24 mouse cellular contexts compared by ENCODE assay signal in genomic region chr13:46777461-46777860, GRCm38 (mm10). TPM values are rescaled to one million over a fixed set of nuclear protein-coding genes. Genes with fewer than 3 reads are reported as not detected.
DNase-seq lines count a peak whose midpoint lies in the region; ATAC-seq and TF ChIP-seq lines count a peak whose summit lies in the region.
"Had no signal": no experiment of that assay in that cellular context is flagged by ENCODE, and none has a peak within 500 bp of the region (broad histone marks: within the 10 kb centered on the region; RNA-seq: fewer than 3 reads in every experiment).

No protein-coding gene starts in this region.

- H3K27me3 ChIP-seq in kidney, embryonic 16.5 days (ENCODE audit: insufficient read depth, low read length), result no peaks in the 10 kb centered on the region
- no peaks in the 10 kb centered on the region for H3K27me3 ChIP-seq in liver, embryonic 12.5 days (replicated peaks)
- H3K27me3 ChIP-seq in liver, postnatal 0 days (ENCODE audit: insufficient read depth, low read length), result no peaks in the 10 kb centered on the region
- no peaks in the 10 kb centered on the region for H3K27me3 ChIP-seq in liver, embryonic 14.5 days (ENCODE audit: control insufficient read depth, insufficient read depth, low read length)
- no peaks in the 10 kb centered on the region for H3K27me3 ChIP-seq in liver, embryonic 11.5 days (replicated peaks; ENCODE audit: control insufficient read depth, insufficient read depth, low read length)
- H3K27me3 ChIP-seq: CH12.LX; embryonic facial prominence, embryonic 12.5 days; forebrain, embryonic 13.5 days; Patski had no signal

- H3K4me1 ChIP-seq in kidney, embryonic 16.5 days (ENCODE audit: insufficient read depth, low read length), result peaks cover 11% of the 10 kb centered on the region
- H3K4me1 ChIP-seq in liver, embryonic 12.5 days, result peaks cover 51% of the 10 kb centered on the region
- no peaks in the 10 kb centered on the region for H3K4me1 ChIP-seq in liver, postnatal 0 days (ENCODE audit: insufficient read depth)
- H3K4me1 ChIP-seq in liver, embryonic 14.5 days (replicated peaks; ENCODE audit: control insufficient read depth in 2 of 2, insufficient read depth in 2 of 2, low read length in 1 of 2), result peaks cover 3 to 12% of the 10 kb centered on the region in 2 experiments; a peak in 2 of 4 replicates
- H3K4me1 ChIP-seq in liver, embryonic 11.5 days (replicated peaks; ENCODE audit: control insufficient read depth, insufficient read depth, low read length), result peaks cover 32% of the 10 kb centered on the region
- H3K4me1 ChIP-seq: embryonic facial prominence, embryonic 12.5 days; forebrain, embryonic 13.5 days had no signal

- DNase-seq in gastrocnemius, adult 2 months, result no peak
- DNase-seq in gastrocnemius, postnatal 10 days, result no peak
- no peak for DNase-seq in kidney, adult 9 months
- DNase-seq in liver, postnatal 0 days, result no peak
- DNase-seq in liver, embryonic 14.5 days (ENCODE audit: low read depth in 3 of 3, low spot score in 3 of 3), result no peak
- no peak for DNase-seq in liver, embryonic 11.5 days (ENCODE audit: low spot score)
- DNase-seq: adrenal gland, adult 8-10 months; adrenal gland, postnatal 36 days; B cell, adult 2 months; cerebellum, adult 11-12 months; cerebellum, adult 2 months; cerebellum, adult 9-10 months; cerebellum, postnatal 10 days; cerebellum, postnatal 25 days had no signal

- intact Hi-C loops in gastrocnemius, adult 2 months (cut with DNase I), result loop anchor here (5.0 kb wide), 1 partner anchor 40 kb away; no protein-coding TSS in a partner anchor

- TF ChIP-seq CTCF in gastrocnemius, adult 2 months (IDR thresholded peaks at IDR 0.05), result no peak
- no peak for TF ChIP-seq CTCF in liver, postnatal 0 days (IDR thresholded peaks at IDR 0.05; ENCODE audit: low read depth)
- no peak for TF ChIP-seq CTCF in liver, embryonic 14.5 days (IDR thresholded peaks at IDR 0.05; ENCODE audit: low read depth)

- H3K27ac ChIP-seq in gastrocnemius, adult 2 months, result peak overlapping the region; percentile 79
- 0 out of 2 replicates have a peak overlapping the region, but pooled peaks have one; percentile 45 for H3K27ac ChIP-seq in kidney, embryonic 16.5 days (ENCODE audit: low read length)
- peak overlapping the region; percentile 28; the same call in 1 of the 2 replicates for H3K27ac ChIP-seq in liver, embryonic 12.5 days
- H3K27ac ChIP-seq in liver, postnatal 0 days (ENCODE audit: low read depth), result no peak overlapping the region
- H3K27ac ChIP-seq in liver, embryonic 14.5 days, result no peak overlapping the region
- no peak overlapping the region for H3K27ac ChIP-seq in liver, embryonic 11.5 days (ENCODE audit: low read depth, low read length)
- H3K27ac ChIP-seq: embryonic facial prominence, embryonic 10.5 days; embryonic facial prominence, embryonic 12.5 days; forebrain, embryonic 13.5 days had no signal

- H3K36me3 ChIP-seq in kidney, embryonic 16.5 days (ENCODE audit: insufficient read depth, low read length), result peaks cover 22% of the 10 kb centered on the region
- H3K36me3 ChIP-seq in liver, embryonic 12.5 days, result peaks cover 10% of the 10 kb centered on the region
- H3K36me3 ChIP-seq in liver, postnatal 0 days (replicated peaks; ENCODE audit: insufficient read depth, low read length), result peaks cover 16% of the 10 kb centered on the region
- no peaks in the 10 kb centered on the region; the same call in 1 of the 2 replicates for H3K36me3 ChIP-seq in liver, embryonic 14.5 days (replicated peaks; ENCODE audit: control insufficient read depth, insufficient read depth, low read depth)
- H3K36me3 ChIP-seq in liver, embryonic 11.5 days (ENCODE audit: control insufficient read depth, insufficient read depth, low read length), result peaks cover 7% of the 10 kb centered on the region
- H3K36me3 ChIP-seq: G1E had no signal

- H3K9ac ChIP-seq in kidney, embryonic 16.5 days (replicated peaks; ENCODE audit: low read length), result no peak overlapping the region
- H3K9ac ChIP-seq in liver, embryonic 12.5 days, result no peak overlapping the region
- H3K9ac ChIP-seq in liver, postnatal 0 days (replicated peaks), result no peak overlapping the region
- no peak overlapping the region for H3K9ac ChIP-seq in liver, embryonic 14.5 days (replicated peaks)
- no peak overlapping the region for H3K9ac ChIP-seq in liver, embryonic 11.5 days (ENCODE audit: low read depth, low read length)
- H3K9ac ChIP-seq: embryonic facial prominence, embryonic 12.5 days; forebrain, embryonic 13.5 days had no signal

- no peak overlapping the region for H3K4me2 ChIP-seq in kidney, embryonic 16.5 days (replicated peaks; ENCODE audit: low read depth, low read length)
- H3K4me2 ChIP-seq in liver, embryonic 12.5 days, result no peak overlapping the region
- no peak overlapping the region for H3K4me2 ChIP-seq in liver, postnatal 0 days (ENCODE audit: low read depth, low read length)
- H3K4me2 ChIP-seq in liver, embryonic 14.5 days (ENCODE audit: low read depth), result no peak overlapping the region
- H3K4me2 ChIP-seq in liver, embryonic 11.5 days, result no peak overlapping the region
- H3K4me2 ChIP-seq: embryonic facial prominence, embryonic 12.5 days; forebrain, embryonic 13.5 days had no signal

- no peak for TF ChIP-seq EP300 in liver, postnatal 0 days (IDR thresholded peaks at IDR 0.05; ENCODE audit: low read depth)
- TF ChIP-seq EP300 in liver, embryonic 14.5 days (IDR thresholded peaks at IDR 0.05; ENCODE audit: low read depth), result no peak

- ATAC-seq in kidney, embryonic 16.5 days (ENCODE audit: low FRiP score, low TSS enrichment), result no peak
- 0 out of 2 replicates have a peak, but pooled peaks have one; percentile 51 for ATAC-seq in liver, embryonic 12.5 days
- no peak for ATAC-seq in liver, postnatal 0 days
- peak; percentile 26; the same call in 1 of the 2 replicates for ATAC-seq in liver, embryonic 14.5 days (ENCODE audit: insufficient read depth)
- ATAC-seq in liver, embryonic 11.5 days (replicated peaks; ENCODE audit: low FRiP score), result no peak
- ATAC-seq: activated CD4-positive, CD25-positive, alpha-beta regulatory T cell, adult 4 months; CD4-positive, CD25-positive, alpha-beta regulatory T cell, adult 4 months; forebrain, embryonic 13.5 days; Patski had no signal

- WGBS in kidney, embryonic 16.5 days, result 98% methylated on average over 3 of the region's 3 CpGs
- WGBS in liver, embryonic 12.5 days (ENCODE audit: insufficient replicate concordance), result 49% methylated on average over 3 of the region's 3 CpGs
- WGBS in liver, postnatal 0 days (ENCODE audit: insufficient replicate concordance), result 72% methylated on average over 3 of the region's 3 CpGs
- 25% methylated on average over 3 of the region's 3 CpGs for WGBS in liver, embryonic 14.5 days (ENCODE audit: insufficient replicate concordance)
- 68% methylated on average over 3 of the region's 3 CpGs for WGBS in liver, embryonic 11.5 days

- H3K4me3 ChIP-seq in gastrocnemius, adult 2 months, result no peak overlapping the region
- no peak overlapping the region for H3K4me3 ChIP-seq in kidney, embryonic 16.5 days (ENCODE audit: low read length)
- H3K4me3 ChIP-seq in liver, embryonic 12.5 days, result no peak overlapping the region
- H3K4me3 ChIP-seq in liver, postnatal 0 days (ENCODE audit: low read depth, low read length), result no peak overlapping the region
- no peak overlapping the region for H3K4me3 ChIP-seq in liver, embryonic 14.5 days (ENCODE audit: insufficient read depth in 1 of 2, low read depth in 2 of 2, low read length in 2 of 2)
- no peak overlapping the region for H3K4me3 ChIP-seq in liver, embryonic 11.5 days (ENCODE audit: low read depth, low read length)
- H3K4me3 ChIP-seq: embryonic facial prominence, embryonic 10.5 days; embryonic facial prominence, embryonic 12.5 days; forebrain, embryonic 13.5 days had no signal

- no peaks in the 10 kb centered on the region for H3K9me3 ChIP-seq in kidney, embryonic 16.5 days (ENCODE audit: low read length)
- H3K9me3 ChIP-seq in liver, embryonic 12.5 days (replicated peaks), result no peaks in the 10 kb centered on the region
- no peaks in the 10 kb centered on the region for H3K9me3 ChIP-seq in liver, postnatal 0 days (ENCODE audit: low read length)
- no peaks in the 10 kb centered on the region for H3K9me3 ChIP-seq in liver, embryonic 14.5 days (ENCODE audit: control insufficient read depth, low read length)
- H3K9me3 ChIP-seq in liver, embryonic 11.5 days (ENCODE audit: control insufficient read depth, low read length), result no peaks in the 10 kb centered on the region
- H3K9me3 ChIP-seq: embryonic facial prominence, embryonic 10.5 days; embryonic facial prominence, embryonic 12.5 days; forebrain, embryonic 13.5 days; G1E had no signal

RNA-seq across cellular contexts. Expression of gene Nup153, which starts 49.7 kb away (rescaled TPM):
- 10 to 100 TPM; 46.5 to 49.7 TPM for total RNA-seq in gastrocnemius, adult 2 months (2021)
- total RNA-seq in gastrocnemius, postnatal 10 days (2021), result 10 to 100 TPM; 34.1 to 43.8 TPM
- polyA plus RNA-seq in kidney, embryonic 16.5 days (2015; fragmentation: Nextera tagmentation; extraction: Ambion mirVana), result 23.0 and 23.3 TPM in 2 replicates
- polyA plus RNA-seq in liver, embryonic 12.5 days (2016; fragmentation: Nextera tagmentation; extraction: Ambion mirVana), result 38.3 and 39.0 TPM in 2 replicates
- 6.6 and 8.0 TPM in 2 replicates for polyA plus RNA-seq in liver, postnatal 0 days (2015; fragmentation: Nextera tagmentation; extraction: Ambion mirVana)
- 32.6 and 37.9 TPM in 2 replicates for polyA plus RNA-seq in liver, embryonic 14.5 days (2012; rRNA removed)
- polyA plus RNA-seq in liver, embryonic 14.5 days (2014; fragmentation: Nextera tagmentation; extraction: Ambion mirVana), result 21.0 and 21.6 TPM in 2 replicates
- 41.6 and 42.1 TPM in 2 replicates for polyA plus RNA-seq in liver, embryonic 11.5 days (2014; fragmentation: Nextera tagmentation; extraction: Ambion mirVana)

Comparison
In these comparisons a context has a peak if more than half of its experiments do, and no peak if none do; other contexts are left out.
1. H3K27ac ChIP-seq: peak in gastrocnemius, adult 2 months (single experiment), kidney, embryonic 16.5 days (single experiment) and liver, embryonic 12.5 days (single experiment); none in liver, postnatal 0 days (single experiment), liver, embryonic 14.5 days (single experiment) and liver, embryonic 11.5 days (single experiment).
2. ATAC-seq: peak in liver, embryonic 12.5 days (single experiment) and liver, embryonic 14.5 days (single experiment); none in kidney, embryonic 16.5 days (single experiment), liver, postnatal 0 days (single experiment) and liver, embryonic 11.5 days (single experiment).